Mouse (Mus musculus) heart, adult 11 months (tissue): ENCODE results near the gene Itgb3.

Source experiments
- DNase-seq: peaks from one replicate; pipeline ENCODE4 v3.0.0; 2022

The Itgb3 gene

DNA sequence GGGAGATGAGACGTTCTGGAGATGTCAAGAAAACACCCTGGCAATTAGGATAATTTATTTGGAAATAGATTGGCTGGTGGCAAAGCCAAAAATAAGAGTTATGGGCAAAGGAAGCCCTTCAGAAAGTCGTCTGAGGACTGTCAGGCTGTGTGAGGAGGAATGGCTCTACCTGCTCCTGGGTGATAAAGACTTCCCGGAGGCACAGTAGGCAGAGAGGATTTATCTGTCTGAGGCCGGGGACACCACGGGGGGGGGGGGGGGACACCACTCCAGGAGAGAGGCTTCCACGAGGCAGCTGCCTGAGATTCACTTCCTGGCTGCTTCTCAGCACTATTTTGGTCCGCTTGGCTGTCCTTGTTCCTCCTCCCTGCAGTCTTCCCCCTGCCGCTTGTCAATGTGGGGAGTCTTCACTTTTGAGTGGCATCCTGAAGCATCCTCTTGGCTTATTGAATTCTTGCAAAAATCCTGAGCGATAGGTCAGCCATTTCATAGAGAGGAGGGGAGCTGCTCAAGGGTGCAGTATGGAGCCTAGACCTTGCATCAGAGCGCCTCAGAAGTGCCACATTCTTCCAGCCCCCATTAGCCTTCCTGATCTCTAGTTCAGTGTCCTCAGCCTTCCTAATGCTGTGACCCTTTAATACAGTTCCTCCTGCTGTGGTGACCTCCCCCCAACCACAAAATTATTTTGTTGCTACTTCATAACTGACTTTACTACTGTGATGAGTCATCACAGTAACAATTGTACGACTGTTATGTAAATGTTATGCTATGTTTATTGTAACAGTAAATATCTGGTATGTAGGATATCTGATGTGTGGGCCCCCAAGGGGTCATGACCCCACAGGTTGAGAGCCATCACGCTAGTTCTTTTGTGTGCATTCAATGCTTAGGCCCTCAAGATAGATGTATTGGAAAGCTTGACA, 14.5 kb downstream of the Itgb3 start:
- DNase-seq = no peak

DNA sequence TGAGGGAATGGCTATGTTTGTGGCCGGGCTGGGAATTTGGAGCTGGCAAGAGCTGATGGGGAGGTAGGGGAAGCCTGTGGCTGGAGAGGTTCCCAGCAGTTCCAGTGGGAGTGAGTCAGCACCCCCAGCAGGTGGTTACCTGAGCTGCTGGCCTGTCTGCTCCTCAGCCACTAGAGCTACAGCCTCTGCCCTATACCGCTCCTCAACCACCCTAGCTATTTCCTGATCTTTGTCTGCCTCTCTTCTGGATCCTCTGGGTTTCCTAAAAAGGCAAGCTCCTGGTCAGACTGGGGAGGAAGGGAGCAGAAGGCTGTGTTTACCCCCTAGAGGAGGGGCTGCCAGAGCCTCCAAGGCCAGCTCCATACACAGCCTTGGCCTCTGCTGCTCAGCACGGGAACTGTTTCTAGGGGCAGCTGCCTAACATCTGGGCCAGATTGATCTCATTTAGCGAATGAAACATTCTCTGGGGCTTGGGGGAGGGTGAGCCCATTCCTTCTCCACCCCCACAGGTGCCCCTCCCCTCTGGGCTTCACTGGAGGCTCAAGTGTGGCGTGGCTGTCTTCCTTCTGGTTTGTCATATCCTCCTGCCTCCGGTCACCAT, 17.1 kb downstream of the Itgb3 start:
- DNase-seq = peak; percentile 97

DNA sequence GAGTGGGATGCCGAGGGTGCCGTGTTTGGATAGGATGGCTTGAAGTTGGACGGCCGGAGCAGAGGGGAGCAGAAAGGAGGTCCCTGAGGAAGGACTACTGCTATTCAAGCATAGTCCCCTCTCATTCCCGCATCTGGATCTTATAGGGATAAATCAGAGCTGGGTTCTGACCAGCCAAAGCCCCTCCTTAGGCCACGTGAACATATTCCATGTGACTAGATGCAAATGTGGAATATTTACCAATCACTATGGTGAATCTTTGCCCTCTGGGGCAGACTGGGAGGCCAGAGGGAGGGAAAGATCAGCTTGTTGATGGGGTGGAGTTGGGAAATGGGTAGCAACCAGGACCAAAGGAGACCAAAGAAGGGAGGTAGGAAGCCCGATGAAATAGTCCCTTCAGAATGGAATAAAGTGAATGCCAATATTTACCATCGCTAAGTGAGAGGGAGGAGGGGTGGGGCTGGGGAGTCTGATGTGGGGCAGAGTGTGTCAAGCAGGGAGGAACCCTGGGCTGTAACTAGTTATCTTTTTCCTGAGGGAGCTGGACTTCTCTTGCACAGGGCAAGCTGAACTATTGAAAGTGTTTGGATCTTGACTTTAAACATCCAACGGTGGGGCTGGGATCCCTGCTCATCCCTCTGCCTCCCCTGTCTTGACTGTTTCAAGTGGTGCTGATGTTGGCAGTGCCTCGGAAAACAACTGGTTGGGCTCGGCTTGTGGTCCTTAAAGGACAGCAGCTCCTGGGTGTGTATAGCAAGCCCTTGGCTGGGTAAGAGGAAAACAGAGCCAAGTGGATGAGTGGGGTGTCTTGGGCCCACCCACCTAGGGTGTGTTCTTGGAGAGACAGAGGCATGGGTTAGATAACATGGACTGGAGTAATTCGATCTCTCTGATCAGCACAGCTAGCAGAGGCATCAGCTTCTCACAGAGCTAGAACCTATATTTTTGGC, 17.9 kb downstream of the Itgb3 start:
- DNase-seq = peak; percentile 98

DNA sequence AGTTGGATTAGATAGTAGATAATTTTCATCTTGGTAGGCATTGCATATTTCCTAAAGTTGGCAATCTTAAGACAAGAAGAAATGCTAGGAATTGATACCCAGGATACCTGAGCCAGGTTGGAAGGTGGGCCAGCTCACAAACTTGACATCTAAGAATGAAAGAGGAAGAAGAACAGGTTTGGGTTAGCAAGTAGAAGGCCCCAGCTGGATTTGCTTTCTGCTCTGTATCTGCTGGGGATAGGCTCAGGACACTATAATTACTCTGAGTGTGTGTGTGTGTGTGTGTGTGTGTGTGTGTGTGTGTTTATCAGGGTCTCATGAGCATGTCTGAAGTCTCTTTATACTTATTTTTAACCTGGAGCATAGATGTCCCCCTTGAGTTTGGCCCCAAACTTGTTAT, 18.8 kb downstream of the Itgb3 start:
- no peak for DNase-seq

DNA sequence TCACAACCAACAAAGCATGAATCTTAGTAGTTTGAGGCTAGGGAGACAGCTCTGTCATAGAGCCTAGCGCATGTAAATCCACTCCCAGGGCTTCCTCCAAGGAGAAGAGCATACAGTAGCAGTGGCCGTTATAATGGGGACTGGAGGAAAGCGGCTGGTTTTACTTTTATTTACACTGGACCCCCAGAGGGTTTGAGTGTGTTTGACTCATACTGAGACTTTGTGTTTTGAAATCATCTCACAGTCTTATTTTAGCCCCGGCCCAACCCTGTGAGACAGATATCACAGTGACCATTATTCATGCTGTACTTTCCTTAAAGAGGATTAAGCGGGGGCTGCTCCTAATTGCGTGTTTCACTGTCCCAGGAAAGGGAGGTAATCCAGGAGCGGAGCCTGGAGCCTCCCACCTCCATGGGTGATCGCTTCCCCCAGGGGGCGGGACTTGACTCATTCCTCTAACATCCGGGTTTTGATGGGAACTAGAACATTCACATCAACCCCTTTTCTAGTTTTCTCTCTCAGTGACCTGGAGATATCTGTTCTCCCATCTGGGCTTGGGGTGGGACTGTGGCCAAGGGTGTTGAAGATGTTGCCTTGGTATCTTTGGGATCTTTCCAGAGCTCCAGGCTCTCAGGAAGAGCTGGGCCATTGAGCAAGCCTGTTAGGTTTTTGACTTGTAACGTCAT, 20.0 kb downstream of the Itgb3 start:
- DNase-seq = peak; percentile 85

DNA sequence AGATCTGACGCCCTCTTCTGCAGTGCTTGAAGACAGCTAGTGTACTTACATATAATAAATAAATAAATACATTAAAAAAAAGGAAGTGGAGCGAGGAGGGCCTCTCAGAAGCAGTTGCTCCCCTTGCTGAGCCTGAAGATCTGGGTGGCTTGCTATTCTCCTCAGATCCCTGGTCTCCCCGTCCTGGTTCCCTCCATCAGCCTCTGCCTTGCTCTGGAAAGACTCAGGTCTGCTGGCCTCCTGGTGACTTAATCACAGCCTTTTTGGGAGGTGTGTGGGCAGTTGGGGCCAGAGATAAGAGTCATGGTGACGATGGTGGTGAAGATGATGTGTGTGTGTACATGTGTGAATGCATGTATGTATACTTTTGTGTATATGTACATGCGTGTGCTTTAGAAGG, 20.8 kb downstream of the Itgb3 start:
- peak; percentile 76 for DNase-seq

DNA sequence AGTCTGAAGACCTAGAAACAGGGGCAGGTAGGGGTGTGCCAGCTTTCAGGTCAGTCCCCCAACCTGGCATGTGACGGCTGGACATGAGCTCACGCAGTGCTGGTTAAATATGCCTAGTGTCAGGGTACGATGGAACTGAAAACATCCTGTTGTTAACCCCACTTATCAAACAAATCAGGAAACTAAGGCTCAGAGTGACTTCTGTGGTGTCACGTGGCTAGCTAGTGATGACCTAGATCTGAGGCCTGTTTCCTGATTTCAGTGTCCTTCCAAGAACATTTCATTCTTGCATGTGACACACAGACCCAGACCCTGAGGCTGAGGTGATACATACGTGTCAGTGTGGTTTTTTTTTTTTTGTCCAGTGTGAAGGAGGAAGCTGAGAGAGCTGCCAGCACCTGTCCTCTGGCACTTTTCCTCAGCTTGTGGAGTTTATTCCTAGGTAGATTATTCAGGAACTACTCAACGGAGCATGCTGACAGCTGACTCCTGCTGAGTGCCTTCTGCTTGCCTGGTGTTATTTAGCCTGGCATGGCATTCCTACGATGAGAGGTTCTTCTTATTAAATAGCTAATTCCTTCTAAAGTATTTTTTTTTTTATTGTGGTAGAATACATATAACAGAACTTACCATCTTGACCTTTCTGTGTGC, 22.5 kb downstream of the Itgb3 start:
- DNase-seq = peak; percentile 90

DNA sequence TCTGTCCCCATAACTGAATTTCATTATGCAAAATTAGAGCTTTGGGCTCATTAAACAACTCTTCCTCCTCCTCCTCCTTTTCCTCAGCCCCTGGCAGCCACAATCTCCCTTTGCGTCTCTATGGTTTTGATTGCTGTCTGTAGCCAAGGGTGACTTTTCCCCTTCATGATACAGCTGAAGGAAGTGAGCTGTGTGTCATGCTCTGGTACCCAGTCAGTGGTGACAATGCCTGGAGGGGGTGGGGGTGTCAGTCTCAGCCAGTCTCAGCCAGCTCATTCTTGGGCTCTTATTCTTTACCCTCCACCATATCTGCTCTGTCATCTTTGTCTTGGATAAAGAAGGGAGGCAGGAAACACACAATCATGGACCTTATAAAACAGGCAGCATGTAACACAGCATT, 23.5 kb downstream of the Itgb3 start:
- peak; percentile 80 for DNase-seq

DNA sequence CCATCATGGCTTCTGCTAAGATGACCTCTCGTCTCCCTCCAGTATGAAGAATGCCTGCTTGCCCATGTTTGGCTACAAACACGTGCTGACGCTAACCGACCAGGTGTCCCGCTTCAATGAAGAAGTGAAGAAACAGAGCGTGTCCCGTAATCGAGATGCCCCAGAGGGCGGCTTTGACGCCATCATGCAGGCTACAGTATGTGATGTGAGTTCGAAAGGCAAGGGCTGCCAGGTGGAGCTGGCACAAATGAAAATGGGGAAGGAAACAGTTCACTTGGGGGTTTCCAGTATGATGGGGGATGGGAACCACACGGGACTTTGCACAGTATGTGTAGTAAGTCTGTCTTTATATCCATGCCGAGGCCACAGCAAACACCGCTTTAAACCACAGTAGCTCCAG, 29.2 kb downstream of the Itgb3 start:
- DNase-seq = peak; percentile 91

DNA sequence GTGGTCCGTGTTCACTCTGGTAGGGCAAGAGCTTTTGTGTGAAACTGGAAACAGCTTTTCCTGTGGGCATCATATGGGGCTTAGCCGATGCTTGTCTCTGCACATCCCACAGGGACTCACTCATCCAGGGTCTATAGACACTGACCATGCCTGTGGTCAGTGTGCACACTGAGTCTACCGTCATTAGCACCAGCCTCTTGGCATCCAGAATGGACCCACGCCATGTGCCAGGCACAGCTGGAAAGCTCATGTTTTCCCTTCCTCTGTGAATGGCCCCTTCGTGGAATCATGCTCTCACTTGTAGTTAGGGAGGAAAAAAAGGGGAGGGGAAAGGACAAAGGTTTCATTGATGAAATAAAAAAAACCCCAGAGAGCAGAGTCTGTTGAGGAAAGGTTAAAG, 30.2 kb downstream of the Itgb3 start:
- no peak for DNase-seq

DNA sequence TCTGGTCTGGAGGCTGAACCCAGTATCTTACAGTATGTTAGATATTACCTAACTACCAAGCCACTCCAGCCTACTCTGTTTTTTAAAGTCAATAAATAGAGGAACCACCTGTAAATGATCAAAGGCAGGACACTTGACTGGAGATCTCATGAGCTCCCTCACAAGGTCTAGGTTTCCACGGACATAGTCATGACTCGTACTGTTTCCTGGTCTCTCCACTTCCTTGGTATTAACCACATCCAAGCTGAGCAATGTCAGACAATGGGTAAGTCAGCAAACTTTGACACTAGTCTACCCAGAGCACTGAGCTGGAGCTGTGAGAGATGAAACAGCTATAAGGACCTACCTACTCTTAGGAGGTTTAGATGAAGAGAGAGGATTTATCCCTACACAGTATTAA, 31.1 kb downstream of the Itgb3 start:
- DNase-seq = no peak

DNA sequence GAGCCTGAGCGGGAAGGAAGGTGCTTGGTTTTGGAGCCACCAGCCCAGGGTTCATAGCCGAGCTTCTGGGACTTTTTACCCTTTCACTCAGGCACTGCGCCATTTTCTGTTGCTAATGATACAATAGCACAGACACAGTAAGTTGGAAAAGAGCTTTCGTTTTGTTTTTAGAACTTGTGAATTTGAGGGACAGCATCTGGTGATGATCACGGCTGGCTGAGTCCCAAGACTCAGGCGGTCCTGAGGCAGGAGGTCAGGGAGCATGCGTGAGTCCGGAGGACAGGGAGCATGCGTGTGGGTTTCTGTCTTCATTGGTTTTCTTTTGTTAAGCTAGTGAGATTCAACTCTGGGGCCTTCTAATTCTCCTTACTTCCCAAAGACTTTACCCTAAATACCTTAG, 31.8 kb downstream of the Itgb3 start:
- peak; percentile 81 for DNase-seq

DNA sequence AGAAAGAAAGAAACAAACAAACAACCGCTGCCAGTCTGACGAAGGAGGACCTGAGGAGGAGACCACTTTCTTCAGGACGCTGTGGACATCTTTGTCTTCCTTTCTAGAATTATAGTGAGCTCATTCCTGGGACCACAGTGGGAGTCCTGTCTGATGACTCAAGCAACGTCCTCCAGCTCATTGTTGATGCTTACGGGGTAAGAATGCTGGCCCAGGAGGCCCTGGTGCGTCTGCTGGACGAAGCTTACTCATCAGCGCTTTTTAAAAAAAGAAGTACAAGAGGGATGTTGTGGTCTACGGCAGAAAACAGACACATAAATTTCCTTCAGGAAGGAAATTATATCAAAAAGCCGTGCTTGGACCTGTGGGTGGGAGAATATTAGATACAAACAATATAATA, 33.1 kb downstream of the Itgb3 start:
- peak; percentile 79 for DNase-seq

DNA sequence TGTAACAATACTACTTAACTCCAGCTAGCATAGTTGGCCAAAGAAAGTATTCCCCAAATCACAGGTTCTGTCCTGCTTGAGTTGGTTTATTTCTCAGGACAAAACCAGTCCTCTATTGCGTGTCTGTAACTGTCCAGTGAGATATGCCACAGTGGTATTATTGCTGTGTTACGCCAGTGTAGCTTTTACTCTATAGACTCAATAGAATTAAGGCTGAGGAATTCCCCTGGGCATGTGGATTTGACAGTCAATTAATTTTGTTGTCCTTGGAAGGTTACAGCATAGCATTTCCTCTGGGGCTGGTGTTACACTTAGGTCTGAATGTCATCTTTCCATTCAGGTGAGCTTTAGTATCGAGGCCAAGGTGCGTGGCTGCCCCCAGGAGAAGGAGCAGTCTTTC, 35.4 kb downstream of the Itgb3 start:
- DNase-seq = no peak

DNA sequence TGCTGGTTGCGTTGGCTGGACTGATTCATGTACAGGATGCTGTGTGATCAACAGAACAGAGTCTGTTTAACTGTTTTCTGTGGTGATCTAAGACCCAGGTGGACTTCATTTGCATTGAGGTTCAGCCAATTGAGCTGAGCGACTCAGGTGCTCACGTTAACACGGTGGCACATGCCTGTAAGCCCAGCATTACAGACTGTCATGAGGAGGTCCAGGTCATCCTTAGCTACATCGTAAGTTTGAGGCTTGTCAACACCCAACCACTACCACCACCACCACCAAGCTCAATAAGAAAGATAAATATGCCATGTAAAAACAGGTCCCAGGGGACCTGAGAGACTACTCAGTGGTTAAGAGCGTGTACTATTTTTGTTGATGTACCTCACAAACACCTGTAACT, 37.6 kb downstream of the Itgb3 start:
- DNase-seq = no peak

DNA sequence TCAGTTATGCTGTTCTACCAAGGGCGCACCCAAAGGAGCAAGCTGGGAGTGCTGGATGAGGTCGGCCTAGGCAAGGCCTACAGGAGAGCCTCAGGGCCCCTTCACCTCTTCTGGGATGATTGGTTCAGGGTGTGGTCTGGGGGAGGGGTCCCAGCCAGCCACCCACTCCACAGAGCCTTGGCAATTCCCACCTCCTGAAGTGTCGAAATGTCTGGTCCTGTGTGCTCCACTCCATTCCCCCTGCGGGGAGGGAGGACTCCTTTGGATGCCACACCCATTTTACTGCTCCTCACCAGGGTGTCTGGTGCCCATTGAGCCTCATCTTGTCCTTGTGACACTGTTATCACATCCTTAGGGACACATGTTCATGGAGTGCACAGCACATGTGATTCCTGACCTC, 38.4 kb downstream of the Itgb3 start:
- DNase-seq = peak; percentile 91

DNA sequence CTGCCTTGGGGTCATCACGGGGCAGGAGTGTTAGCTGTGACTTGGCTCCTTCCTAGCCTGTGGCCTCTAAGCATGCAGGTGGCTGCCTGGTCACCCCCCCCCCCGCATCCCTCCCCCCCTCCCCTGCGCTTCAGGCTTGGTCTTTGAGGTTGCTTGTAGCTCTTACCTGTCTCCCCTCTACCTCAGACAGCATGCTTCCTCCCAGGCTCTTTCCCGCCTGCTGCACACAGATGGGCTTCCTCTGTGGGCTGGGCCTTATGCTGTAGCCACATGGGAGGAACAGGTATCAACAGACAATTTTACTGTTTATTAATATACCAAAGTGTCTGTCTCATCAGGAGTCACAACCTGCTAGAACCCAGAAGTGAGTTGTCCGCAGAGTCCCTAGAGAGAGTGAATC, 38.8 kb downstream of the Itgb3 start:
- no peak for DNase-seq

DNA sequence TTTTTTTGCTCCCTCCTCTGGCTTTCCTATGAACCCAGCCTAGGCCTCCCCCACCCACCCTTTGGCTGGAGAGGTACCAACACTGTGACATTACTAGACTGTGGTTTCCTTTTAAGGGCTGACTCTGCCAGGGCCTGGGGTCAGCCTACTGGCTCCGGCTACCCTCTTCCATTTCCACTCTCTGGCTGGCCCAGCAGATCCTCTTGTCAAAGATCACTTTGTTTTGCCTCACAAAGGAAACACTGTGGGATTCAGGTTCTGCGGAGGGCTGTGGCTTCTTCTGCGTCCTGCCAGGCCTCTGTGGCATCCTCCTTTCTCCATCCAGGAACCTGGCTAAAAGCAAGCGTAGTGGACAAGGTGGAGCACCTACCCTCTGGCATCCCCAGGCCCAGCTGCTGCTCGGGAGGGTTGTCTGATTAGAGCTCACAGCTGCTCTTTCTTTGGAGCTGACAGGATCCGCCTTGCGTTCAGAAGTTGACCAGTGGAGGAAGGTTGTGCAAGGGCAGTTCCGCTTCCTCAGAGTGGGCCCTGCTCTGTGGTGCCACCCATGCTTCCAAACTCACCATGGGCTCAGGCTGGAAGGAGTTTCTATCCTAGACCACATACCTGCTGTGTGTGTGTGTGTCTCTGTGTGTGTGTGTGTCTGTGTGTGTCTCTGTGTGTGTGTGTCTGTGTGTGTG, 39.5 kb downstream of the Itgb3 start:
- no peak for DNase-seq

DNA sequence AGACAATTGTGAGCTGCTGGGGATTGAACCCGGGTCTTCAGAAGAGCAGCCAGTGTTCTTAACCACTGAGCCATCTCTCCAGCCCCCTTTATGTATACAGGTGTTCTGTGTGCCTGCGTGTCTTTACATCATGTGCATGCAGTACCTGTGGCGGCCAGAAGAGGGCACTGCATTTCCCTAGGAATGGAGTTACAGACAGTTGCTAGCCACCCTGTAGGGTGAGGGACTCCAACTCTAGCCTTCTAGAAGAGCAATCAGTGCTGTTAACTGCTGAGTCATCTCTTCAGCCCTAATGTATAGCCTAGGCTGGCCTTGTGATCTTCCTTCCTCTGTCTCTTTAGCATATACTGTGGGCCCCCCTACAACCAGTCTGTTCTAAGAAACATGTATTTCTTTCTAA, 40.8 kb downstream of the Itgb3 start:
- DNase-seq = no peak

DNA sequence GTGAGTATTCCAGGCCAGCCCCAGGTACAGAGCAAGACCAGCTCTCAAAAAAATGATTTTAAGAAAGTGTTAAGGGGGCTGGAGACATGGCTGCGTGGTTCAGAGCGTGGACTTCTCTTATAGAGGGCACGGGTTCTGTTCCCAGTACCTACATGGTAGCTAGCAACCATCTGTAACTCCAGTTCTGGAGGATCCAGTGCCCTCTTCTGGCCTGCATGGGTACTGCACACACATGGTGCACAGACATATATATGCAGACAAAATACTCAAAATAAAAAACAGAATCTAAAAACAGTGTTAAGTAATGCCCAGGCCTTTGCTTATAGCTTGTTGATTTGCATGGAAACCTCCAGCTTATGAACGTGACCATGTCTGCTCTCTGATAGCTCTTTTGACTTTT, 52.8 kb downstream of the Itgb3 start:
- peak; percentile 55 for DNase-seq

DNA sequence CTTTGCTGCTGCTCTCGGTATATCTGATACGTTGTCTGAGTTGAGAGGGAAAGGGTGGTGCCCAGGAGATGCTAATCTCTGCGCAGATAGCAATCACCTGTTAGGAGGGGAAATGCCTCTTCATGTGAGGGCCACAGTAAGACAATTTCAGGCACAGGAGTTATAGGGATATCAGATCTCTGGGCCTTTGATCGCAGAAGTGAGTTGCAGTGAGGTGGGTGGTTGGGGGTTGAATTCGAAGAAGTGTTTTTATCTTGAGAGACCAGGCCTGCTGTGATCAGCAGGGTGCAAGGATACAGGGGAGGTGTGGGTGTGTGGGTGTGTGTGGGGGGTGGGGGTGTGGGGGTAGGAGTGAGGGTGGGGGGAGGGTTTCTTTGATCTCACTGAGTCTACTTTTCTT, 53.3 kb downstream of the Itgb3 start:
- DNase-seq = peak; percentile 84
